Mouse (Mus musculus) testis, postnatal 10 days (tissue): Measurements from ENCODE around the gene Mdh2.

Source experiments
- DNase-seq: peaks from one replicate; pipeline ENCODE4 v3.0.0; 2021; ENCODE audit warnings: low spot score

The Mdh2 gene

DNA sequence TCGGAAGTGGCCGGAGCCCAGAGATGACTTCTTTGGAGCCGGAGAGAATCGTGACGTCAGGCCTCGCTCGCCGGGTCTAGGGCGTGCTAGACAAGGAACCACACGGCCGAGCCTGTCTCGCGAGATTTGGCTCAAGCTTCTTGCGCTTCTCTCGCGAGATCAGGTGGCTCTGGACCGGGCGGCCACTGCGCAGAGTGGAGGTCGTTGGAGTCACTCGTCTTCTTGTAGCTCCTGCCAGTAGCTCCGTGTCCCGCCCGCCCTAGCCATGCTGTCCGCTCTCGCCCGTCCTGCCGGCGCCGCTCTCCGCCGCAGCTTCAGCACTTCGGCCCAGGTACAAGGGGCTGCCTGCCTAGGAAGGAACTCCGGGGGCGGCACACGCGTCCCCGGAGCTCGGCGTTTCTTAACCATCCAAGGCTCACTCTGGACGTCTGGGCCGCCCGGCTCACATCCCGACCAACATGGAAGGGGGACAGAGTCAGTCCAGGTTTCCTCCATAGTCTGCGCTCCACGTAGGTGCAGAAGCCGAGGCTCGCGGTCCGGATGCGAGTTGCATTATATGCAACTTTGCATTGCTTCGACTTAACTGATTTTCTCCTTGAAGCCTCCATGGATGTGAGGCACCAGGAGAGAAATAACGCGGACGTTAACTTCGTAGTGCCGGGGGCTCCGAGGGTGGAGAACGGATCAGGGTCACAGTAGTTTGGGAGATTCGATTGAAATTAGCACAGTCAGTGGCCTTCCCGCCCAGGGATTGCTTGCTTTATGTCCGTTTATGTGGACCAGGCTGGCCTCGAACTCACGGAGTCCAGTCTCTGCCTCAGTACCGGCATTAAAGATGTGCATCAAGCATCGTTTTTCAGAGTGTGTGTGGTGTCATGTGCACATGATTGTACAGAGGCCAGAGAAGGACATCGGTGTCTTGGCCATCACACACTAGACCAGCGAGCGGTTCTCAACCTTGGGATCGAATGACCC is at the start of gene Mdh2:
Mdh2 (plus strand) TSS at position 10 of the 975 bp plus-strand sequence.
- DNase-seq, result peak; percentile 99

DNA sequence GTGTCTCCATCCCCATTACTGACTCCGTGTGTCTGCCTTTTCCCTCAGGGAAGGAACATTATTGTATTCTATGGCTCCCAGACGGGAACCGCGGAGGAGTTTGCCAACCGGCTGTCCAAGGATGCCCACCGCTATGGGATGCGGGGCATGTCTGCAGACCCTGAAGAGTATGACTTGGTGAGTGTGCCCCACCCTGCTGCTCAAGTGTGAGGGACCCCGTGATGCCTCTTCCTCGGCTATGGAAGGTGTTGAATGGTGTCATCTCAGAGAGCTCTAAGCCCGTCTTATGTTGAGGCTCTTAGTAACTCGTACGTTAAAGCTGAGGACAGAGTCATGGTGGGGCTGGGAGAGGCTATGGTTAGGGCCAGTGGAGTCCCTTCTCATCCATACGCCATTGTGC is 48.9 kb upstream of the Mdh2 start:
- no peak for DNase-seq

DNA sequence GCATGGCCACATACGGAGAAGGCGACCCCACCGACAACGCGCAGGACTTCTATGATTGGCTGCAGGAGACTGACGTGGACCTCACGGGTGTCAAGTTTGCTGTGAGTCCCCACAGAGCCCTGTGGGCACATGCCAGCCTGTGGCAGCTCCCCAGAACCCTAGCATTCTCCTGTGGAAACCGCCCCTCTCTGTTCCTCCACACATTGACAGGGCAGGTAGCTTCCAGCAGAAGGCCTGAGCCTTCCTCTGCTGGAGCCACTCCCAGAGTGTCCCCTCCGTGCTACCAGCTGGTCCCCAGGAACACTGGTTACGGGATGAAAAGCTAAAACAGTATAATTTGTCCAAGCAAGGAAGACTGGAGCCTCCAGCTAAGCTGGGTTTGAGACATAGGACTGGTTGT is 48.0 kb upstream of the Mdh2 start:
- no peak for DNase-seq

DNA sequence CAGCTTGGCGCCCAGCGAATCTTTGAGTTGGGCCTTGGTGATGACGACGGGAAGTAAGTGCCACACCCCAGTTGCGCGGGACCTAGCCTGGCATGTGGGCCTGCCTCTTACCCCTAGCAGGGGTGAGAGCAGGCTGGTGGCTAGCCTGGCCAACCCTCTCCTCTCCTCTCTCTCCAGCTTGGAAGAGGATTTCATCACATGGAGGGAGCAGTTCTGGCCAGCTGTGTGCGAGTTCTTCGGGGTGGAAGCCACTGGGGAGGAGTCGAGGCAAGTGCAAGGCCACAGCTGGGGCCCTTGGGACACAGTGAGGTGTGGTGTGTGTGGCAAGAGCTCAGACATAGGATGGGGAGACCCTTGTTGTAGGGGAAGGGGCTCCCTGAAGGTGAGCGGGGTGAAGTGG is 47.4 kb upstream of the Mdh2 start:
- no peak for DNase-seq

DNA sequence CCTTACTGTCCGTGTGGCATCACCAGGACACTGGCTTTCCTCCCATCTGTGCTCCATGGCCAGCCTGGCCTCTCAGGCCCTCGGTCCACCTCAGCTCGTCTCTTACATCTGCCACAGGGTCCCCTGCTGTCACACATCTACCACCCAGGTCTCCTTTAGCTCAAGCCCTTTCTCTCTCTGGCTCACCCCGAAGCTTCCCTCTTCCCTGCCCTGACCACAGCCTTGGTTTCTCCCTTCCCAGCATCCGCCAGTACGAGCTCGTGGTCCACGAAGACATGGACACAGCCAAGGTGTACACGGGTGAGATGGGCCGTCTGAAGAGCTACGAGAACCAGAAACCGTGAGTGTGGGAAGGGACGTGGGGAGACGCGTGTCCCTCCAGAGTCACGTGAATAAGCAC is 47.0 kb upstream of the Mdh2 start:
- DNase-seq, result no peak

DNA sequence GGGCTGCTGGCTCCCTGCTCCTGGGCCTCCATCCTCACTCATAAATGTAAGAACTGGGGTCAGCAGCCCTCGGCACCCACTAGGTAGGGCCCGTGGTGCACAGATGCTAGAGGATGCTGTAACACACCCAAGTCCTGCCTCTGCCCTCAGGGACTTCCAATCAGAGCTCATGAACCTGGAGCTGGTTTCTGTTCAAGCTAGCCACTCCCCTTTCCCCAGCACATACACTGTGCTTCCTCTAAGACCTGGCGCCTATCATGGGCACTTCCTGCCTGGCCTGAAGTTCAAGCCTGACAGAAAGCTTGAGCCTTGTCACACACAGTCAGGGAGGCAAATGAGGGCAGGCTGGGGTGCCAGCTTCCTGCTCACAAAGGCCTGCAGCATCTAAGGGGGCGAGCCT is 45.2 kb upstream of the Mdh2 start:
- DNase-seq, result no peak

DNA sequence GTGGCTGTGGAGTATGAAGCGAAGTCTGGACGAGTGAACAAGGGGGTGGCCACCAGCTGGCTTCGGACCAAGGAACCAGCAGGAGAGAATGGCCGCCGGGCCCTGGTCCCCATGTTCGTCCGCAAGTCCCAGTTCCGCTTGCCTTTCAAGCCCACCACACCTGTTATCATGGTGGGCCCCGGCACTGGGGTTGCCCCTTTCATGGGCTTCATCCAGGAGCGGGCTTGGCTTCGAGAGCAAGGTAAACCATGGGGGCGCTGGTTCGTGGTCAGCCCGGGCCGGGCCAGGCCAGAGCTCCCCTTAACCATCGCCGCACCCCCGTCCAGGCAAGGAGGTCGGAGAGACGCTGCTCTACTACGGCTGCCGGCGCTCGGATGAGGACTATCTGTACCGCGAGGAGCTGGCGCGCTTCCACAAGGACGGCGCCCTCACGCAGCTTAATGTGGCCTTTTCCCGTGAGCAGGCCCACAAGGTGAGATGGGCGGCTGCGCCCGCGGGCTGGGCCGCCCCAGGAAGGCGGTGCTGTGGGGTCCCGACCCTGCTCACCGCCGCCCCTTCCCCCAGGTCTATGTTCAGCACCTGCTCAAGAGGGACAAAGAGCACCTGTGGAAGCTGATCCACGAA is 44.1 kb upstream of the Mdh2 start:
- DNase-seq, result no peak

DNA sequence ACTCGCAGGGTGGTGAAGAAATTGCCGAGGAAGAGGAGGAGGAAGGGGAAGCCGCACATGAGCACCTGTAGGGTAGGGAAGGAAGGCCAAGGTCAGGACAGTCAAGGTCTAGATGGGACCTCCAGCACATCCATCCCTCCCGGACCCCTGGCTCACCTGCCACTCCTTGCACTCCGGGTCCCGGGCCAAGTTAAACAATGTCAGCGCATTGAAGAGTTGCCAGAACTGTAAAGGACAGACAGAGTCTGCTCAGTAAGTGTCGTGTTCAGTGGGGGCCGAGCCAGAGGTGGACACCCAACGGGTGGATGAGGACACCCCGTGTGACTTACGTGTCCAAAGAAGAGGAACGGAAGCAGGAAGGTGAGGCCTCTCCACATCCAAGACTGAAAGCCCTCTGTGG is 42.5 kb upstream of the Mdh2 start:
- no peak for DNase-seq

DNA sequence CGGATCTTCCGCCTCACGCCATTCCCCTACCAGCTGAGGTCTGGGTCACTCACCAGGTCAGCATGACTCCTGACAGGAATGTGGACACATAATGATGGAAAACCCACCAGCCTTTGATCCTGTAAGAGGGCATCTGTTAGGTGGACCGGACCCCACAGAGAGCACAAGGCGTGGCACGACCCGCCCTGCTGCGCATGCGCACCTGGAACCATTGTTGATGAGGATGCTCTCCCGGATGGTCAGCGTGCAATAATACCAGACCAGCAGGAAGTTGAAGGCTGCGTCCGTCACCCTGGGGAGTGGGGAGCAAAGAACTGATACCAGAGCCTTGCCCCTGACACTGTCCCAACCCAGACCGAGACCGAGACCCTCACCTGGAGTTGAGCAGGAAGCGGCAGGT is 41.7 kb upstream of the Mdh2 start:
- no peak for DNase-seq

DNA sequence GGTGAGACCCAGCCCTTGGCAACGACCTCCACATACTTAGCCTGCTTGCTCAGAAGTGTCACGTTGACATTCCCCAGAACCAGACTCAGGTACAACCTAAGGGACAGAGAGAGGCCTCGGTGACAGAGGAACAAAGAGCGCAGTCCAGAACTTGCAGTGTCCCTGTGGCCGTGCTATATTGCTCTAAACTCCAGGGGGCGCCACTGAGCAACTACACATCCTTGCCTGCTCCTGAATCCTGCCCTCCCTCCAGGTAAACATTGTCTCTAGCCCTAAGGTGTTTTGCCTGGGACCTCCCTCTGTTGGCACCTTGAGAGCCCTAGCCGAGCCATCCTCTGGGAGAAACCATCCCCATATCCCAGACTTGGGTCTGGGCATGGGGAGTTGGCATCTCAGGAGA is 41.1 kb upstream of the Mdh2 start:
- no peak for DNase-seq

DNA sequence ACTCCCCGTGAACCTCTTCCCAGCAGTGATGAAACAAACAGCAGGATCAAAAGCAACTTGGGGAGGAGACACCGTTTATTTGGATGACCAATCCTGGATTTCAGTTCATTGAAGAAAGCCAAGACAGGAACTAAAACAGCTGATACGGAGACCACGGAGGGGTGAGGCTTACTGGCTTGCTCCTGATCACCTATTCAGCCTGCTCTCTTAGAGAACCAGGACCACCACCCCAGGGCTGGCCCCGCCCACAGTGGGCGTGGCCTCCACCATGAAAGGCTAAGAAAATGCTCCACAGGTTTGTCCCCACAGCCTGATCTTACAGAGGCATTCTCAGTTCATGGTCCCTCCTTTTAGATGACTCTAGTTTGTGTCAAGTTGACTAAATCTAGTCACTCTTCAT is 40.0 kb upstream of the Mdh2 start:
- DNase-seq, result no peak

DNA sequence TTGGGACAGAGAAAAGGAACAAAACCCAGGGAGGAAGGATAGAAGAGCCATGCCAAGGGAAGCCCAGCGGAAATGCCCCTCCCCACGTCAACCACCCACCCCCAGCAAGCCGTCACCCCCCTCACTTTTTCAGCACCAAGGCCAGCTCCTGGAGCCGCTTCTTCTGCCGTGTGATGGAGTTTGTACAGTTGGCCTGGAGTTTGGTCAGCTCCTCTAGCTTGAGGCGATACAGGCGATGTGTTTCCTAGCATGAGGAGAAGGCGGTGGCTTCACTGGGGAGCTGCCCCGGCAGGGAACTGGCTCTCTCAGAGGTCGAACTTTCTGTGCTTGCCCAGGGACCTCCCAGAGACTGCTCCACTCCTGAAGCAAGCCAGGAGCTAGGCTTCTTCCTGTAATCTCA is 36.1 kb upstream of the Mdh2 start:
- DNase-seq, result peak; percentile 63

DNA sequence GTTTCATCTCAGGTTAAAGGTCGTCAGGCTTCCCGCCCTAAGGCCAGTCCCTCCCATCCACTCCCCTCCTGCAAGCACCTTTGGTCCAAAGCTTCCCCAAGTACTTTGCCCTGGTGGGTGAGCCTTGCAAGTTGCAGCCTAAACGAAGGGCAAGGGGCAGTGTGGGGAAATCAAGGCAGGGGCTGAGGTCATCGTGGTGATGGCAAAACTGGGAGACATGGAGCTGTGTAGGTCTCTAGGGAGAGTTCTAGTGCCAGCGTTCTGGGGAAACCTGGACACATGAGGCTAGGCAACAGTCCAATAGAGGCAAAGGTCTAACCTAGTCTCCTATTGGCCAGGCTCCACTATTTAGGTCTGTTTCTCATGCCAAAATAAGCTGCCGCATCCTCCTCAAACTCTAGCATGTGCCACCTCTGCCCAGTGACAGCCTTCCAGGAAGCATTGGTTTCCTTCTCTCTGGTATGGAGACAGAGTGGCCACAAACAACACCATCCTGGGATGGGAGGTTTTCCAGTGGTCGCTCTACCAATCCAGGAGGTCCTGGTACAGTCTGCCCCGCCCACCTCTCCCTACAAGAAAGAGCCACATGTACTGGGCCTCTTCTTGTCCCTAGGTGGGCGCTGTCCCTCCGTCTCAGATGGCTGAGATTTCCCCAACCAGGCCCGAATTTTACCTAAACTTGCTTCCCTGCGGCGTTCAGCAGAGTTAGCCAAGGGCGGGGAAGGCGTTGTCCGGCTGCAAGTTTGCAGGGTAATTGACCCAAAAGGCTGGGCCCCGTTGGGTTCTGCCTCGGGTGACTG is 35.1 kb upstream of the Mdh2 start:
- peak; percentile 68 for DNase-seq

DNA sequence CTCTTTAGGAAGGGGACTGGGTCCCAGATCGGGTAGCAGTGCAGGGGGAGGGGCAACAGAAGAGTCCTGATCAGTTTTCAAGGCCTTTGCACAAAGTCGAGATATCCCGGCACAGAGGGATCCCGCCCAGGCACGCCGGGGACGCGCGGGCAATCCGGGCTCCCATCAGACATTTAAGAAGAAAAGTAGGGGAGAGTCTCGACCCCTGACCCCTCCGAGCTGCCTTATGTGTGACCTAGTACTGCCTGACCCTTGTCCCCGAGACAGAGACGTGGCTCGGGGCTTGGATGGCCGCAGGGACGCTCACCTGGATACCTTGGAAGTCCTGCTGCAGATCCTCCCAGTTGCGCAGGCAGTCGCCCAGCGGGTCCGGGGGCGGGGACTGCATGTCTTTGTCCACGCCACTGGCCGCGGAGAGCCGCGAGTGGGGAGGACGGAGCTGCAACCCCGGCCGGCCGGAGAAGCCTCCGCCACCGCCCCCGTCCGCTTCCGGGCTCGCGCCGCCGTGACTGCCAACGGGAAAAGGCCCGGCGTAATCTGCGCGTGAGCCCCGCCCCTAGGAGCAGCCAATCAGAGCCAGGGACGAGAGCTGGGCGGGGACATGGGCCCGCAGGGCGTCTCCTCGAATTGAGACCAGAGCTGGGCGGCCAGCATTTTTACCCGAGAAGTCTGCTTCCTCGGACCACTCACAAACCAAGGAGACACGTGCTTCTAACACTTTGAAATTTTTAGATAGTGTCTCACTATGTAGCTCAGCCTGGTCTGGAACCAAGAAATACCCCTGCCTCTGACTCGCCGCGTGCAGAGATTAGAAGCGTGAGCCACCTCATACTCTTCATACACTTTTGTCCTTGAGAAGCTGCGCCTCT is 34.3 kb upstream of the Mdh2 start, which contains the start of gene Tmem120a:
Tmem120a (minus strand) TSS at position 708 of the 869 bp plus-strand sequence.
- DNase-seq, result peak; percentile 97

DNA sequence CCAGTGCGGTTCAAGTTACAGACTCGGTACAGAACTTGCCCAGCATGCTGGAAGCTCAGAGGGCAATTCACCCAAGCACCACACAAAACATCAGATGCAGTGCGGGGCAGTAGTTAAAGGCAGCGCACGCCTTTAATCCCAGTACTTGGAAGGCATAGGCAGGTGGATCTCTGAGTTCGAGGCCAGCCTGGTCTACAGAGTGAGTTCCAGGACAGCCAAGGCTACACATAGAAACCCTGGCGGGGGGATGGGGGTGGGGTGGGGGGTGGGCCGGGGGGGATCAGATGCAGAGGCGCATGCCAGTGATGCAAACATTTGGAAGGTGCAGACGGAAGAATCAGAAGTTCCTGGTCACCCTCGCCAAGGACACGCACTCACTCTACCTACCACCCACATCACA is 33.5 kb upstream of the Mdh2 start:
- DNase-seq, result no peak

DNA sequence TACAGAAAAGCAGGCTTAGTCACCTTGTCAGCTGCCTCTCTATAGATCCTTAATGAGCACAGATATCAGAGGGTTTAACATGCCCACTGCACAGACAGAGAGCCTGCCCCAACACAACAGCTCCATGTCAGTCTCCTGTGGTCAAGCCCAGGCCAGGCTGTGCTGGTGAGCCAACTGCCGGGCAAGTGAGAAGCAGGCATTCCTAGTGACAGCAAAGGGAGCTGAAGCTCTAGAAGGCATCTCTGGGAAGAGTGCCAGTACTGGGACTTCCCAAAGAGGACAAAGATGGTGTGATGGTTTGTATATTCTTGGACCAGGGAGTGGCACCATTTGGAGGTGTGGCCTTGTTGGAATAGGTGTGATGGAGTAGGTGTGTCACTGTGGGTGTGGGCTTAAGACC is 27.2 kb upstream of the Mdh2 start:
- no peak for DNase-seq

DNA sequence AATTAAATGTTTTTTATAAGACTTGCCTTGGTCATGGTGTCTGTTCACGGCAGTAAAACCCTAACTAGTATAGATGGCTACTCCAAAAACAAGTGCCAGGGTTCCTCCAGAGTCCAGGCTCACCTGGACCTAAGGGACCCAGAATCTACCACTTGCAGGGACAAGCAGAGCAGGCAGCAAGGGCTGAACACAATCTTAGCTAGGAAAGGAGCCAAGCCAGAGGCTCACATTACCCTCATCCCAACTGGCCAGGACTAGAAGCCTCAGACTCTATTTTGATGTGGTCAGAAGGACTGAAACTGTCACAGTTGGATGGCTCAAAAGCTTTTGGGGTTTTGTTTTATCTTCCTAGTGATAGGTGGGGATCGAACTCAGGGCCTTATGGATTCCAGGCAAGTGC is 26.7 kb upstream of the Mdh2 start:
- DNase-seq, result no peak

DNA sequence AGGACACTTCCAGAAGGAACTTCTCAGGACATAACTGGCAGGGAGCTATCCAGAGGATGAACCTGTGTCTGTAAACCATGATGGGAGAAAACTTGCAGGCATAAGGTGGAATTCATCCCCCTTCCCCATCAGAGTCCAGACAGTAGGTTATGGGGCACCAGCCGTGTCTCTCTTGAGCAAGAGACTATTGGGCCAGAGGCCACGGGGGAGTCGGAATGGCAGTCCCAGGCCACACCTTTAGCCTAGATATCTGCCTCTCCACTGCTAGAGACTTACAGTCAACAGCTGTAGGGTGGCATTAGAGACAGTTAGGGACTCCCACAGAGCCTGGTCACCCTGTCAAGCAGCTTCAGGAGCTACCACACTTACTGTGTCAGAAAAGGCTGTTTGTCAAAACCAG is 16.4 kb upstream of the Mdh2 start:
- DNase-seq, result no peak

DNA sequence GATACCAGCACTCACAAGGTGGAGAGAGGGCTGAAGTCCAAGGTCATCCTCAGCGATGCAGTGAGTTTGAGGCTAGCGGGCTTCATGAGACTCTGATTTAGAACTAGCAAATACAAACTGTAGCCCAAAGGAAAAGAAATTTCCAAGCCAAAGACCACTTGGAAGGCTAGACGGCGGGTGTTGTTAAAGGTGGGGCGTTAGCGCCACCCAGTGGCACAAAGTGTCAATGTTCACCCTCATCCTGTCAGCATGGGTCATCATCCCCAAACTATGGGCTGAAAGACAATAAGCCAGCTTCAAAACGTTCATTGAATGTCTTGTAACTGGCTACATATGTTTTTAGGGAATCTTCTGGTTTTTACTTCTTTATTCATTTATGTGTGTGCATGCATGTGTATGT is 14.8 kb upstream of the Mdh2 start:
- DNase-seq, result peak; percentile 85

DNA sequence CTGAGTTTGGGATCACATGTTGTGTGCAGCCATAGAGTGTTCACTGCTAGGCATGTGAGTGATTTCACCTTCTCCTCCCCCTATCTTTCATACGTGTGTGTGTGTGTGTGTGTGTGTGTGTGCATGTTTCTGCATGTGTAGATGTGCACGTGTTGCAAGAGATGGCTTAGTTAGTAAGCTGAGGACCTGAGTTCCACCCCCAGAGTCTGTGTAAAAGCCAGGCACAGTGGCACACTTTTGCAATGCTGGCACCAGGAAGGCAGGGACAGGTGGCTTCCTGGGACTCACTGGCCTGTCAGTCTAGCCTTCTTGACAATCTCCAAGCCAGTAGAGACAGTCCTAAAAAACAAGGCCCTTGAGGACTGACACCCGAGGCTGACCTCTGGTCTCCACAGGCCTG is 13.3 kb upstream of the Mdh2 start:
- DNase-seq, result no peak

DNA sequence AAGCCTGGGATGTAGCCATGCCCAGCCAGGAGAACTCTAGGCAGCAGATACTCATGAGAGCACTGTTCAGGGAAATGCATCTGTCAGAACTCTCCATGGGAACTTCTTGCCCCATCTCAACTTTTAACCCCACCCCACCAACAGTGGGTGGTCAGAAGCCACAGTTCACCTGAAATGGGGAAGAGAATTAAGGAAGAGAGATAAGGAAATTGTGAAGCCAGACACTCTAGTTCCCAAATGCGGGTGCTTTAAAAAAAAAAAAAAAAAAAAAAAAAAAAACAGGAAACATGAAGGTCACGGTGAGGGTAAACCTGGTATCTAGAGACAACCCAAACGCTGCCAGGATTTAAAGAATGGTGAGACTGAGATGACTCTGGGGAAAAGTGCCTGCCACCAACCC is 5.8 kb upstream of the Mdh2 start:
- DNase-seq, result no peak

DNA sequence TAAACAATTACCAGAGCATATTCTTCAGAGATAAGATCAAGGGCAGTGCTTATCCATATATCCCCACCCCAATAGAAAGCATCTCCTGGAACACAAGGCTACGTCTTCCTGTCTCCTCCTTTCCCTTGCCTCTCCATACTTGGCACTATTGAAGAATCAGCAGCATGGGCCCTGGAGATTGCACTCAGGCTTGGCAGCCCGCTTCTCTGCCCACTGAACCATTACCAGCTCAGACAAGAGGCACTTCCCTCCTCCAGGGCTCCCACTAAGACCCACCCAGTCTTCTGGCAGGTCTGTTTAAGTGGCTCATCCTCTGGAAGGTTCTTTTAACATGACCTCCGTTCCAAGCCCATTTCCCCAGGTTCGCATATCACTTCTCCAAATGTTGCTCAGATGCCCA is 1.7 kb upstream of the Mdh2 start:
- no peak for DNase-seq
